Mouse (Mus musculus): ENCODE data around the gene Cryzl2. TPM values are rescaled to one million over a fixed set of nuclear protein-coding genes. Genes with fewer than 3 reads are reported as not detected.

Cryzl2 gene
- polyA plus RNA-seq, 1 experiment: 0.09 TPM

DNA sequence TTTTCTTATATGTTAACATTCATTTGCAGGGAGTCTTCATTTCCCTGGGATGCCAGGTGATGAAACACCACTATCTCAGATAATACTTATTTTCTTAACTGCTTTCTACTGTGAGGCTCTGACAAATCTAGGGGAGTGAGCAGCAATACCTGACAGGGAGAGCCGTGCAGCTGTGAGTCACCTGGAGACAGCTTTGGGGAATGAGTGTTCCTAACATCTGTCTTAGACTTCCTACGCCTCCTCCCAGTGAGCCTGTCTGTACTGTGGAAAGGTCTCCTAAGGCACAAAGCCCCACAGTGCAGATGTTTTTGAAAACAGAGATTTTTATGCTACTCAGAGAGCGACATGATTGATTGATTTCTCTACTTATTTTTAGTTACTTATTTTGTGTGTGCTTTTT is 22.5 kb downstream of the Cryzl2 start:
- no peak overlapping the region for H3K4me3 ChIP-seq (ENCODE audit: insufficient read depth, poor library complexity, severe bottlenecking)
- no peak overlapping the region for H3ac ChIP-seq (ENCODE audit: control insufficient read depth, insufficient read length, low read depth)
- TF ChIP-seq CTCF (IDR thresholded peaks at IDR 0.05; ENCODE audit: control insufficient read depth, insufficient read depth, insufficient read length): no peak
- no peak for TF ChIP-seq MYOG (IDR thresholded peaks at IDR 0.05; ENCODE audit: control insufficient read depth, extremely low read depth, insufficient read length)
- TF ChIP-seq MAX (IDR thresholded peaks at IDR 0.05): no peak
- TF ChIP-seq FOSL1 (IDR thresholded peaks at IDR 0.05; ENCODE audit: insufficient read depth, low read length, poor library complexity, severe bottlenecking): no peak
- no peak for TF ChIP-seq MYOD1 (IDR thresholded peaks at IDR 0.05; ENCODE audit: control insufficient read depth, insufficient read length, low read depth)
- TF ChIP-seq CEBPB (IDR thresholded peaks at IDR 0.05; ENCODE audit: low read depth): no peak
- TF ChIP-seq USF1 (IDR thresholded peaks at IDR 0.05; ENCODE audit: low read depth): no peak
- H3K36me3 ChIP-seq (ENCODE audit: control insufficient read depth, insufficient read depth): no peaks in the 10 kb centered on the region
- no peaks in the 10 kb centered on the region for H3K27me3 ChIP-seq (ENCODE audit: control insufficient read depth, insufficient read depth, insufficient read length)
- no peaks in the 10 kb centered on the region for H3K79me2 ChIP-seq (ENCODE audit: control insufficient read depth, insufficient read depth)
- no peaks in the 10 kb centered on the region for H3K79me3 ChIP-seq (ENCODE audit: low read depth)

DNA sequence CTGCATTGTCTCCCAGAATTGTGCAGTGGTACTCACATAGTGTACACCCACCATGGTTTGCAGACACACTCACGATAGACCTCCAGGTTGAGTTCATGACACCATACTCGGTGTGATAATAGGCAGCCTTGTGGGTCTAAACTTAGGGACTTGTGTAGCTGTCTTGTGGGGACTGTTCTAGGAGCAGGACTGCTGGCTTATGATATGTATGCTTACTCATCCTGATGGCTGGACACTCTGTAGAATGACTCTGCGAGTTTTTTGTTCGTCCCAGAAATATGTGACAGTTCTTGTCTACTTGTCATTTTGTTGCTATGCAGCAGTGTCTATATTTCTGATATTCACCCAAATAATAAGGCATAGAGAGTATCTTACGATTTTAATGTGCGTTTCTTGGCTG is 23.3 kb downstream of the Cryzl2 start:
- Histone ChIP-seq H3K79me3 (ENCODE audit: low read depth) (no peaks in the 10 kb centered on the region), H3K36me3 (ENCODE audit: control insufficient read depth, insufficient read depth) (no peaks in the 10 kb centered on the region), H3ac (ENCODE audit: control insufficient read depth, insufficient read length, low read depth) (no peak overlapping the region), H3K79me2 (ENCODE audit: control insufficient read depth, insufficient read depth) (no peaks in the 10 kb centered on the region), H3K27me3 (ENCODE audit: control insufficient read depth, insufficient read depth, insufficient read length) (no peaks in the 10 kb centered on the region), H3K4me3 (ENCODE audit: insufficient read depth, poor library complexity, severe bottlenecking) (no peak overlapping the region)
- TF ChIP-seq MYOG (IDR thresholded peaks at IDR 0.05; ENCODE audit: control insufficient read depth, extremely low read depth, insufficient read length): no peak
- no peak for TF ChIP-seq CEBPB (IDR thresholded peaks at IDR 0.05; ENCODE audit: low read depth)
- no peak for TF ChIP-seq MAX (IDR thresholded peaks at IDR 0.05)
- no peak for TF ChIP-seq USF1 (IDR thresholded peaks at IDR 0.05; ENCODE audit: low read depth)
- TF ChIP-seq MYOD1 (IDR thresholded peaks at IDR 0.05; ENCODE audit: control insufficient read depth, insufficient read length, low read depth): no peak
- no peak for TF ChIP-seq FOSL1 (IDR thresholded peaks at IDR 0.05; ENCODE audit: insufficient read depth, low read length, poor library complexity, severe bottlenecking)
- no peak for TF ChIP-seq CTCF (IDR thresholded peaks at IDR 0.05; ENCODE audit: control insufficient read depth, insufficient read depth, insufficient read length)

DNA sequence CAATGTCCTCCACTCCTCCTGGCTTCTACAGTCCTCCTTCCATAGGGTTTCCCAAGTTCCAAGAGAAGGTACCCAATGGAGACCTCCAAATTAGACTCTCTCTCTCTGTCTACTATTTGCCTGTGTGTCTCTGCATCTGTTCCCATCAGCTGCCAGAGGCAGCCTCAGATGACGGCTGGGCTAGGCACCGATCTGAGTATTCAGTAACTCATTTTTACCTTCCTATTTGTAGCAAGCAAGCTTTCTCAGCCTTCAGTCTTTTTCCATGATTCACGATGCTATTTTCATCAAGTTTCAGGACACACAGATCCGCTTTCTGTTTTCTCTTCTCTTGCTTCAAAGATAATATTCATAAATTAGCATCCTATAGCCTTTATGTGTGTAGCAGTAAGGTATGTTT is 25.8 kb downstream of the Cryzl2 start:
- TF ChIP-seq CTCF (IDR thresholded peaks at IDR 0.05; ENCODE audit: control insufficient read depth, insufficient read depth, insufficient read length) (no peak), MAX (IDR thresholded peaks at IDR 0.05) (no peak), FOSL1 (IDR thresholded peaks at IDR 0.05; ENCODE audit: insufficient read depth, low read length, poor library complexity, severe bottlenecking) (no peak), CEBPB (IDR thresholded peaks at IDR 0.05; ENCODE audit: low read depth) (no peak), USF1 (IDR thresholded peaks at IDR 0.05; ENCODE audit: low read depth) (no peak), MYOG (IDR thresholded peaks at IDR 0.05; ENCODE audit: control insufficient read depth, extremely low read depth, insufficient read length) (no peak), MYOD1 (IDR thresholded peaks at IDR 0.05; ENCODE audit: control insufficient read depth, insufficient read length, low read depth) (no peak)
- H3K79me3 ChIP-seq (ENCODE audit: low read depth): no peaks in the 10 kb centered on the region
- H3ac ChIP-seq (ENCODE audit: control insufficient read depth, insufficient read length, low read depth): no peak overlapping the region
- H3K79me2 ChIP-seq (ENCODE audit: control insufficient read depth, insufficient read depth): no peaks in the 10 kb centered on the region
- no peak overlapping the region for H3K4me3 ChIP-seq (ENCODE audit: insufficient read depth, poor library complexity, severe bottlenecking)
- no peaks in the 10 kb centered on the region for H3K27me3 ChIP-seq (ENCODE audit: control insufficient read depth, insufficient read depth, insufficient read length)
- no peaks in the 10 kb centered on the region for H3K36me3 ChIP-seq (ENCODE audit: control insufficient read depth, insufficient read depth)

DNA sequence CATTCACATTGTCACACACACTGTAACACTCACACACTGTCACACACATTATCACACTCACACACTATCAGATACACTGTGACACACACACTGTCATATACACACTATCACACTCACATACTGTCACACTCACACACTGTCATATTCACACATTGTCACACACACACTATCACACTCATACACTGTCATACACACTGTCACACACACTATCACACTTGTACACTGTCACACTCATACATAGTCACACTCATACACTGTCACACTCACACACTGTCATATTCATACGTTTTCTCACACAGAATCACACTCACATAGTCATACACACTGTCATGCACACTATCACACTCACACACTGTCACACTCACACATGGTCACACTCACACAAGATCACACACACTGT is 42.3 kb downstream of the Cryzl2 start:
- Histone ChIP-seq H3K79me3 (ENCODE audit: low read depth) (no peaks in the 10 kb centered on the region), H3K4me3 (ENCODE audit: insufficient read depth, poor library complexity, severe bottlenecking) (no peak overlapping the region), H3K79me2 (ENCODE audit: control insufficient read depth, insufficient read depth) (no peaks in the 10 kb centered on the region), H3ac (ENCODE audit: control insufficient read depth, insufficient read length, low read depth) (no peak overlapping the region), H3K27me3 (ENCODE audit: control insufficient read depth, insufficient read depth, insufficient read length) (no peaks in the 10 kb centered on the region), H3K36me3 (ENCODE audit: control insufficient read depth, insufficient read depth) (no peaks in the 10 kb centered on the region)
- no peak for TF ChIP-seq USF1 (IDR thresholded peaks at IDR 0.05; ENCODE audit: low read depth)
- no peak for TF ChIP-seq CEBPB (IDR thresholded peaks at IDR 0.05; ENCODE audit: low read depth)
- TF ChIP-seq FOSL1 (IDR thresholded peaks at IDR 0.05; ENCODE audit: insufficient read depth, low read length, poor library complexity, severe bottlenecking): no peak
- TF ChIP-seq CTCF (IDR thresholded peaks at IDR 0.05; ENCODE audit: control insufficient read depth, insufficient read depth, insufficient read length): no peak
- no peak for TF ChIP-seq MAX (IDR thresholded peaks at IDR 0.05)
- no peak for TF ChIP-seq MYOG (IDR thresholded peaks at IDR 0.05; ENCODE audit: control insufficient read depth, extremely low read depth, insufficient read length)
- TF ChIP-seq MYOD1 (IDR thresholded peaks at IDR 0.05; ENCODE audit: control insufficient read depth, insufficient read length, low read depth): no peak

DNA sequence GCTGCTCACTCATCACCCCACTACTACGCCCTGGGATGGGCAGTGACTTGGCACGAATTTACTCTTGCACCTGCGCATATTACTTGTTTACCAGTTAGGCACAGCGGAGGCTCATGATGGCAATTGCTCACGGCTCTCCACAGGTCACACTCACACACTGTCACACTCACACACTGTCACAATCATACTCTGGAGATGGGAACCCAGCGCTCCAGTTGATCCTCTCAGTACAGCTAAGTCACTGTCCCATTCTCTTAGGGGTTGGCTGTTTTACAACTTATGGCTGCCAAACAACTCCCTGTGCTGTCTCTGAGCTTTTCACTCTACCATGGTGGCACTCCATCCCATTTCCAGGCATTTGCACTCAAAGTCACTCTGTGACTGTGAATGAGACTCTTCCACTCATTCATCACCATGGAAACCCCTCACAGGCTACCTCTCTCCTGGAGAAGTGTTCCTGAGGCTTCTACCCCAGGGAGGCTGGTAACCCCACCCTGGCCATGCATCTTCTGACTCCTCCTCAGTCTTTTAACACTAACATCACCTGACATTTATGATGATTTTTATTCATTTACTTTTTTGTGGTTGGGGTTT is 43.1 kb downstream of the Cryzl2 start:
- Histone ChIP-seq H3K36me3 (ENCODE audit: control insufficient read depth, insufficient read depth) (no peaks in the 10 kb centered on the region), H3K27me3 (ENCODE audit: control insufficient read depth, insufficient read depth, insufficient read length) (no peaks in the 10 kb centered on the region), H3K4me3 (ENCODE audit: insufficient read depth, poor library complexity, severe bottlenecking) (no peak overlapping the region), H3K79me3 (ENCODE audit: low read depth) (no peaks in the 10 kb centered on the region), H3K79me2 (ENCODE audit: control insufficient read depth, insufficient read depth) (no peaks in the 10 kb centered on the region), H3ac (ENCODE audit: control insufficient read depth, insufficient read length, low read depth) (no peak overlapping the region)
- TF ChIP-seq MYOD1 (IDR thresholded peaks at IDR 0.05; ENCODE audit: control insufficient read depth, insufficient read length, low read depth) (no peak), CTCF (IDR thresholded peaks at IDR 0.05; ENCODE audit: control insufficient read depth, insufficient read depth, insufficient read length) (no peak), MAX (IDR thresholded peaks at IDR 0.05) (no peak), MYOG (IDR thresholded peaks at IDR 0.05; ENCODE audit: control insufficient read depth, extremely low read depth, insufficient read length) (no peak), FOSL1 (IDR thresholded peaks at IDR 0.05; ENCODE audit: insufficient read depth, low read length, poor library complexity, severe bottlenecking) (no peak), USF1 (IDR thresholded peaks at IDR 0.05; ENCODE audit: low read depth) (no peak), CEBPB (IDR thresholded peaks at IDR 0.05; ENCODE audit: low read depth) (no peak)

All from C2C12 (cell line).